Mouse (Mus musculus): Measurements from ENCODE around the gene Gcg. TPM values are rescaled to one million over a fixed set of nuclear protein-coding genes. Genes with fewer than 3 reads are reported as not detected.

The Gcg gene
- polyA plus RNA-seq, 1 experiment from 2014 or later = 0.79 TPM

Other genes starting within 250 kb of the Gcg start
- gene Dpp4, start 71.4 kb downstream of the Gcg start, polyA plus RNA-seq (2014; fragmentation: Nextera tagmentation; extraction: Ambion mirVana) = 0.72 and 1.5 TPM in 2 replicates
- 0.13 and 0.96 TPM in 2 replicates for gene Fap, start 90.4 kb upstream of the Gcg start, polyA plus RNA-seq (2014; fragmentation: Nextera tagmentation; extraction: Ambion mirVana)
- gene Ifih1, start 162.6 kb upstream of the Gcg start, polyA plus RNA-seq (2014; fragmentation: Nextera tagmentation; extraction: Ambion mirVana) = 0.61 and 2.1 TPM in 2 replicates
- gene Gca, start 180.6 kb upstream of the Gcg start, polyA plus RNA-seq (2014; fragmentation: Nextera tagmentation; extraction: Ambion mirVana) = 4.0 and 4.3 TPM in 2 replicates

All from midbrain, embryonic 14.5 days (tissue).